Mouse (Mus musculus): ENCODE measurements around the gene Olfr1122. TPM values are rescaled to one million over a fixed set of nuclear protein-coding genes. Genes with fewer than 3 reads are reported as not detected.
A peak's percentile ranks its signal among the peaks of the same experiment; 100 is the strongest.
"Not testable (repeated sequence)": the region's sequence is repeated elsewhere in the genome, so short reads cannot be mapped to it uniquely, and the experiment has no call there.

The Olfr1122 gene
- total RNA-seq (2021): not detected
- long read RNA-seq: 0 reads

DNA sequence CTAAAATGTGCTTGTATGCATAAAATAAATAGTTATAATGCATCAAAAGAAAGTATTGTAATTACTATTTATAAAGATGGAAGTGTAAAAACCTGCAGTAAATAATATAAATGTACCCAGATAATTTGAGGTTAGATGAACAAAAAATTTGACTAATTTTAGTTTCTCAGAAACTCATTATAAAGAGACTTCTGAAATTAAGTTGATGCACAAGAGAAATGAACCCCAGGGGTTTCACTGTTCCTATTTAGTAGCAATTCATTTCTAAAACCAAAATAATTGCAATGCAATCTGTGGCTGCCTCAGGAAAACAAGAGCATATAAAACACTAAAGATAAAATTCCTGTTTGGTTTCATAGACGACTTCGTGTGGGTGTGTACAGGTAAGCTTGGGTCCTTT is at the start of gene Olfr1122:
Gene Olfr1122, plus strand, starts transcription at position 301 of the 400 bp plus-strand sequence.
- no peak for DNase-seq (ENCODE audit: low spot score in 2 of 2)

DNA sequence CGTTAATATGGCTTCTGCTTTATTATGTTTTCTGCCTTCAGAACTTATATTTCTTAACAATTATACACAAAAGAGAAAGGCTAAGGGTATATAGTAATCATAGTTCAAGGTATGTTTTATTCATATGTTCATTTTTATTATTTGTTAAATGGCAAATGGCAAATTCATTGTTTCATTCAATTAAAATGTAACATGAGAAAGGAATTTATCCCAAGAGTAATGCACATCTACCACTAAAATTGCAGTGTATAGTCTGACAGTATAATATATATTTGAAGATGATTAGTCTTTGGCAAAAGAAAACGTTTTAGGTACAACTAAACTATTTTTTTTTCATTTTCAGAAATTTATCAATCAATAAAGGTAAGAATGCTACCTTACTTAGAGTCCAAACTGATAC is 31.1 kb upstream of the Olfr1122 start, which contains the start of gene Olfr1120:
Gene Olfr1120, plus strand, starts transcription at position 301 of the 400 bp plus-strand sequence.
- no peak for DNase-seq (ENCODE audit: low spot score in 2 of 2)

DNA sequence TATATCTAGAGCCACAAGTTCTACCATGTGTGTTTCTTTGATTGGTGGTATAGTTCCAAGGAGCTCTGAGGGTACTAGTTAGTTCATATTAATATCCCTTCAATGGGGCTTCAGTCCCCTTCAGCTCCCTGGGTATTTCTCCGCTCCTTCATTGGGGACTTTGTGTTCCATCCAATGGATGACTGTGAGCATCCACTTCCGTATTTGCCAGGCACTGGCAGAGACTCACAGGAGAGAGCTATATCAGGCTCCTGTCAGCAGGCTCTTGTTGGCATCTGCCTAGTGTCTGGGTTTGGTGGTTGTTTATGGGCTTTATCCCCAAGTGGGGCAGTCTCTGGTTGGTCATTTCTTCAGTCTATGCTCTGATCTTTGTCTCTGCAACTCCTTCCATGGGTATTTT is 25.5 kb upstream of the Olfr1122 start:
- not testable (repeated sequence) for DNase-seq (ENCODE audit: low spot score in 2 of 2)

DNA sequence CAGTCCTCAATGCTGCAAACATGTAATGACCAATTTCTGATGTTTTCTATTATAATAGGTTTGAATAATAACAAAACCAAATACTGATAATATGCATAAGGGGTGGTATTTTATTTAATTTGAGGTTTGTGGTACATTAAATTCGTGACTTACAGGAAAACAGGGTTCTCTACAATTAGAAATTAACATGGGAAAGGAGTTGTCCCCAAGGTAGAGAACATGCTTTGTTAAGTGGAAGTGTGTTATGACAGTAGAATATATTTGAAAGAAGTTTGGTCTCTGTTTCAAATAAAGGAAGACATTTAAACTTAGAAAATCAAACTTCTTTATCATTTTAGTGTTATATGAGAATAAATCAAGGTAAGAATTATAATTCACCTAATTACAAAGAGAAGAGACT is 16.1 kb upstream of the Olfr1122 start, which contains the start of gene Olfr1121:
Gene Olfr1121, plus strand, starts transcription at position 301 of the 400 bp plus-strand sequence.
- DNase-seq (ENCODE audit: low spot score in 2 of 2): no peak

DNA sequence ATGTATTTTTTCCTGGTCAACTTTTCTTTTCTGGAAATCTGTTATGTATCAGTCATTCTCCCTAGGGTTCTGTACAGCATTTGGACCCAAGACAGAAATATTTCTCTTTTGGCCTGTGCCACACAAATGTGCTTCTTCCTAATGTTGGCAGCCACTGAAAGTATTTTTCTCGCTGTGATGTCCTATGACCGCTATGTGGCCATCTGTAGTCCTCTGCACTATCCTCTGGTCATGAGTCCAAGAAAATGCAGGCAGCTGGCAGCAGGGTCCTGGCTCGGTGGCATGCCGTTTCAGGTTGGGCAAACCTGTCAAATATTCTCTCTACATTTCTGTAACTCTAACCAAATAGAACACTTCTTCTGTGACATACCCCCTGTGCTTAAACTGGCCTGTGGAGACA is 13.9 kb upstream of the Olfr1122 start:
- no peak for DNase-seq (ENCODE audit: low spot score in 2 of 2)

DNA sequence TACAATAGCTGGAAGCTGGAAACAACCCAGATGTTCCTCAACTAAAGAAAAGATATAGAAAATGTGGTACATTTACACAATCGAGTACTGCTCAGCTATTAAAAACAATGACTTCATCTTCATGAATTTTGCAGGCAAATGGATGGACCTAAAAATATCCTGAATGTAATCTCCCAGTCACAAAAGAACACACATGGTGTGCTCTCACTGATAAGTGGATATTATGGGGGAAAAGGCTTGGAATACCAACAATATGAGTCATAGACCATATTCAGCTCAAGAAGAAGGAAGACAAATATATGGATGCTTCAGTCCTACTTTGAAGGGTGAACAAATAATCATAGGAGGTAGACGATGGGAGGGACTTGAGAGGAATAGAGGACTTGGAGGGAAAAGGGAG is 1.7 kb upstream of the Olfr1122 start:
- no peak for DNase-seq (ENCODE audit: low spot score in 2 of 2)

DNA sequence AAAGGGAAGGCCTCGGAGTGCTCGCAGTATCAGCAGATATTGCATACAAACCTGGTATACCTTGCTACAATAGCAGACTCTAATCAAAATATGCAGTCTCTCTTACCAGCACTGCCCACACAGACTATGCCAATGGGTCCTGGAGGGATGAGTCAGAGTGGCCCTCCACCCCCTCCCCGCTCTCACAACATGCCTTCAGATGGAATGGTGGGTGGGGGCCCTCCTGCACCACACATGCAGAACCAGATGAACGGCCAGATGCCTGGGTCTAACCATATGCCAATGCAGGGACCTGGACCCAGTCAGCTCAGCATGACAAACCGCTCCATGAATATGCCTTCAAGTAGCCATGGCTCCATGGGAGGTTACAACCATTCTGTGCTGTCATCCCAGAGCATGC is 8.0 kb downstream of the Olfr1122 start:
- peak in 1 of 2 experiments; percentile 7 for DNase-seq (ENCODE audit: low spot score in 2 of 2)

DNA sequence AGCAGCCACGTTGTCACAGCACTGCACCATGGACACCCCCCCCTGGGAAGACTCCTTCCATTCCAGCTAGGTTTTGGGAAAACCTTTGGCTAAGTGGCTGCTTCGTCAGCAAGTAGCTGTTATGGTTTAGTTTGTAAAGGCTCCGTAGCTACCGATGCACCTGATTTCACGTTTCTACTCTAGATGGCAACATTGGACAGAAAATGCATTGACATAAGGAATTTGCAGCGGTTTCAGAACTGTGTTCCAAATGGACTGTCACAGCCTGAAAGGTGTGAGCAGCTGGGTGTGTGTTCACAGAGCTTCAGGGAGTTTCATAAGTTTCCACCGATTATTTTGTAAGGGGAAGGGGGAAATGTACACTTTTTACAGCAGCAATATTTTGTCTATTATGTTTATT is 9.0 kb downstream of the Olfr1122 start:
- not testable (repeated sequence) for DNase-seq (ENCODE audit: low spot score in 2 of 2)

DNA sequence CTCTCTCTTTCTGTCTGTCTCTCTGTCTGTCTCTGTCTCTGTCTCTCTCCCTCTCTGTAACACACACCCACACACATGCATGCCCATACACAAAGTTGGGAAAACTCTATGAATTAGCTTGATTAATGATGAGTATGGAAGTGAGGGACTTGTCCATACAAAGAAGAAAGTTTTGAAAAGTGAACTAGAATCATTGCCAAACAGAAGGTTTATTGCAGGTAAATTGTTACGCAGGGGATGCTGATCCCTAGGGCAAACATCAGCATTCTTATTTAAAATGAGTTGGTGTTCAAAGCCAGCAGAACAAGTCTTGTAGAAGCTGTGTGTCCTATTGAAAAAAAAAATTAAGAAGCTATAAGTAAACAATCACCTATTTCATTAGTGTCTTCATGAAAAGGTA is 30.7 kb downstream of the Olfr1122 start, which contains the start of gene Olfr1123:
Gene Olfr1123, plus strand, starts transcription at position 301 of the 400 bp plus-strand sequence.
- DNase-seq (ENCODE audit: low spot score in 2 of 2): no peak

DNA sequence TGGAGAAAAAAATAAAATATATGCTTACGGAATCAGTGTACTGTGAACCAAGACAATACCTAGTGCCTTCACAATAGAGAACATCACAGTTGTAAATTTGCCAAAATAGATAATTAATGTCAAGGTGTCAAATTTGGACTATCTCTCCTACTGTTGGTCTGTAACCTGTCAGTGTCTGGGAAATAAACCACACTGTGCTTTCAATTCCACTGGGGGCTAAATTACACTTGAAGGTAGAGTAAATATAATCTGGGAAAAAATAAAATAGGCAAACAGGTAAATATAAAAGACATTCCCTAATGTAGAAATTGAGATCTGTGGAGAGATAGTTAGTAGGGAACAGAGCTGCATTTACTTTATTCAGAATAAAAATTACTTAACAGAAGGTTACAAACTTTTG is 44.3 kb downstream of the Olfr1122 start, which contains the start of gene Olfr1124:
Gene Olfr1124, plus strand, starts transcription at position 301 of the 400 bp plus-strand sequence.
- no peak for DNase-seq (ENCODE audit: low spot score in 2 of 2)

DNA sequence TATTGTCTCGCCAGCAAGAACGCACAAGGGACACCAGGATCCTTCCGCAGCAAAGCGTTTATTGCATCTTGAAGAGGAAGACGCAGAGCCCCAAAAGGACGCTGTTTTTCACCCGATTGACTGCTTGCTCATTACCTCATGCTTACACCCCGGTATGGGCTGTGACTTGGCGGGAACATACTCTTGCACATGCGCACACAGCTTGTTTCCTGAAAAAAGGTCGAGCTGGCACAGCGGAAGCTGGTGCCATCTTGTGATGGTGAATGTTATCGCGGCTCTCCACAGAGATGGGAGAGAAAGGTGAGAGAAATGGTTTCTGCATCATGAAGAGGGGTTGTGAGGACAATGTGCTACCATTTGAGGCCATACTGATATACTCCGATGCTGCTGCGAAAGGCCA is 52.1 kb downstream of the Olfr1122 start:
- DNase-seq (ENCODE audit: low spot score in 2 of 2): no peak

Other genes starting within 250 kb of the Olfr1122 start
- not detected for gene Olfr1110, start 245.5 kb upstream of the Olfr1122 start, total RNA-seq (2021)
- gene Olfr1111, start 233.2 kb upstream of the Olfr1122 start, total RNA-seq (2021): not detected
- gene Olfr1112, start 198.1 kb upstream of the Olfr1122 start, total RNA-seq (2021): not detected
- not detected for gene Olfr1113, start 176.9 kb upstream of the Olfr1122 start, total RNA-seq (2021)
- not detected for gene Olfr1115, start 137.8 kb upstream of the Olfr1122 start, total RNA-seq (2021)
- gene Olfr1116, start 118.3 kb upstream of the Olfr1122 start, total RNA-seq (2021): not detected
- not detected for gene Olfr1118, start 78.3 kb upstream of the Olfr1122 start, total RNA-seq (2021)
- gene Olfr1120, start 31.0 kb upstream of the Olfr1122 start, total RNA-seq (2021): not detected
- not detected for gene Olfr1121, start 16.0 kb upstream of the Olfr1122 start, total RNA-seq (2021)
- not detected for gene Olfr1123, start 30.8 kb downstream of the Olfr1122 start, total RNA-seq (2021)
- gene Olfr1124, start 44.4 kb downstream of the Olfr1122 start, total RNA-seq (2021): not detected
- not detected for gene Olfr1126, start 68.1 kb downstream of the Olfr1122 start, total RNA-seq (2021)
- not detected for gene Pramel7, start 111.2 kb downstream of the Olfr1122 start, total RNA-seq (2021)
- gene Pramel6, start 120.7 kb downstream of the Olfr1122 start, total RNA-seq (2021): not detected
- gene Olfr153, start 145.9 kb downstream of the Olfr1122 start, total RNA-seq (2021): not detected
- gene Olfr1128, start 159.7 kb downstream of the Olfr1122 start, total RNA-seq (2021): not detected
- not detected for gene Olfr1129, start 188.1 kb downstream of the Olfr1122 start, total RNA-seq (2021)
- gene Olfr1130, start 220.4 kb downstream of the Olfr1122 start, total RNA-seq (2021): not detected
- not detected for gene Olfr1131, start 241.3 kb downstream of the Olfr1122 start, total RNA-seq (2021)

Data from layer of hippocampus, adult 18-20 months (tissue).